Mouse (Mus musculus): ENCODE results near the gene Pola2.

Pola2 gene

DNA sequence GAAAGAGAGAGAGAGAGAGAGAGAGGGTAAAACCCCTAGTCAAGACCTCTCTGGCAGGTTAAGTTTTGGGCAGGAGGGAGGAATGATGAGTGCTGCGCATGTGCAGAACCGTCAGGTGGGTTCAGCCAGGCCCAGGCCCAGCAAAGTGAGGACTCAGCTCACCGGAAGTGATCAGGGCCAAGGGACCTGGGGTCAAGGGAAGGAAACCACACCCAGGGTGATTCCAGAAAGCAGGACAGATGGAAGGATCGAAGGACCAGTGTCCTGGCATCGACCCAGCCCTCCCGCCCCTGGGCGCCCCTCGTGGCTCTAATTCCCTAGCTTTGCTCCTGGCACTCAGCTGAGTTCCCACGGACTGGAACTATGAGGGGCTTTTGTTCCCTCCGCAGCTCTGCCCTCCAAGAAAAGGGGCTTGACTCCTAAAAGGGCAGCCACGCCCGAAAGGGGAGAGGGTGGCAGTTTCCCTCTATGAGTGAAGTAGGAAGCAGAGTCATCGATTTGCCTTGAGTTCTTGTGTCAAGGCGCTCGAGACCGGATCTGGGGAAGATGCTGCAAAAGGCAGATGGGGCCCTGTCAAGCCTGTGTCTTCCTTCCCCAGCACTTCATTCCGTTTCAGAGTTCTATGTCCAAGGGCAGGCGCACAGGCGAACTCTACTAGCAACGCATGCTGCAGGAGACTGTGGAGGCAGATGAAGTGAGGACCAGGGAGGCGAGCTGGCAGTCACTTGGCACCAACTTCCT lies 26.7 kb downstream of the Pola2 start:
- DNase-seq (ENCODE audit: low spot score) = no peak

DNA sequence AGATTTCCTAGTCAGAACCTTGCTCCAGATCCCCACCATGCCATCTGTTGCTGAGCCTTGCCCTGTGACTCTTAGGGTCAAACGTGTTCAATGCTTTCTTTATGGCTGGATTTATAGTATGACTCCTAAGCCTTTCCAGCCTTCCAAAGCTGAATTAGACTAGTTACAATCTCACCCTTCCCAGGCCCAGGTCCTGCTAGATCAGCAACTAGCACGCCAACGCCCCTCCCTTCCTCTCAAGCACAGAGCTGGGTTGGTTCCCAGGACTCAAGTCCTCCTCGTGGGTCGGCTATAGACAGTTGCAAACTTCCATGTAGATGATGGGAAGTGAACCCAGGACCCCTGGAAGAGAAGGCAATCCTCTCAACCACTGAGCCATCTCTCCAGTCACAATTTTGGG lies 28.3 kb downstream of the Pola2 start:
- no peak for DNase-seq (ENCODE audit: low spot score)

DNA sequence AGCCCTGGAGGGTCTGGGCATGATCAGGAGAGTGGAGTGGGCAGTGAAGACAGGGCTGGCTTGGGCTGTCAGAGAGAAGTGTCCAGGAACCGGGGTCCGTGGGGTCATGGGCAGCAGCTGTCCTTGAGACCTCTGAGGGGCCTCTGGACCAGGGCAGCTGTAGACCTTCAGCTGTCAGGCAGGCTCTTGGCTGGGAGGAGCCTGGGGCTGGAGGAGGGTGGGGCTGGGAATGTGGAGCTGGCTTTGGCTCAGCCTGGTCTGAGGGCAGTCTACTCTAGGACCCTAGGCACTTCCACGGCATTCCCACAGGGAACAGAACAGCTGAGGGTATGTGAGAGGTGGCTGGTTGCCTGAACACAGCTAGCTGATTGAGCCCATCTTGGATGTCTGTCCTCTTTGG lies 28.7 kb downstream of the Pola2 start:
- no peak for DNase-seq (ENCODE audit: low spot score)

DNA sequence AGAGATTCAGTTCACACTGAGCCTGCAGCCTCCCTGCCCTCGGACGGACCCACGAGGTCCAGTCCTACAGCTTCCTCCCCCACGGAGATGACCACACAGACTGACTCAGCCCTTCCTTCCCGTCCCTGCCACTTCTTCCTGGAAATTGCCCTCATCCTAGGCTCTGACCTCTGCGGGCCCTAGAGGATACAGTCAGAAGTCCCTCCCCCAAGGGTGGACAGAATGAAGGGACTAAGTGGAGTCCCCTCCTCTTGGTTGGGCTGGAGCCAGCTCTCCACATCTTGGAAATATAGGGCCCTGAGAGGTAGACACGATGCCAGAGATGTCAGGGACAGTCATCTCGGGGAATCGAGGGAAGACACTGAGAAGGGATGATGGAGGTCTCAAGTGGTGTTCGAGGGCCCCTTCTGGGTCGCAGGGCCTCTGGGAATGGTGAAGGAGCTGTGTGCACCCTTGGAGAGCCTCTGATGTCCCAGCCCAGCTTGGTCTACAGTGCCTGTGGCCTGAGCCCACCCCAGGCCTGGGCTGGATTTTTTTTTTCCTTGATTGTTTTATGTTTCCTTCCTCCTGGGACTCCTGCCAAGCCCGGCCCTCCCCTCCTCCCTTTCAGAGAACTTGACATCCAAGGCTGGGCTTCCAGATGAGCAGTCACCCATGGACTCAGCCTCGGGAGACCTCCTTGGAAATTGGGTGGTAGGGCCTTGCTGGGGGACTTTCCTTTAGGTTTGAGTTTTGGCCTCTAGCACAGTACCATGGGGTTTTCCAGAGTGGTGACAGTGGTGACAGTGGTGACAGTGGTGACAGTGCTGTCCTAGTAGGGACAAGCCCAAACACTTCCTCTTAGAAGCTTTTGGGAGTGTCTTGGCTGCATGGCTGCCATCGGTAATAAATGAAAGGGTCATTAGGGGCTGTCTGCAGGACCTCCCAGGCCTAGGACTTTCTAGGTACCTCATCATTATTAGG lies 34.1 kb downstream of the Pola2 start:
- peak; percentile 77 for DNase-seq (ENCODE audit: low spot score)

DNA sequence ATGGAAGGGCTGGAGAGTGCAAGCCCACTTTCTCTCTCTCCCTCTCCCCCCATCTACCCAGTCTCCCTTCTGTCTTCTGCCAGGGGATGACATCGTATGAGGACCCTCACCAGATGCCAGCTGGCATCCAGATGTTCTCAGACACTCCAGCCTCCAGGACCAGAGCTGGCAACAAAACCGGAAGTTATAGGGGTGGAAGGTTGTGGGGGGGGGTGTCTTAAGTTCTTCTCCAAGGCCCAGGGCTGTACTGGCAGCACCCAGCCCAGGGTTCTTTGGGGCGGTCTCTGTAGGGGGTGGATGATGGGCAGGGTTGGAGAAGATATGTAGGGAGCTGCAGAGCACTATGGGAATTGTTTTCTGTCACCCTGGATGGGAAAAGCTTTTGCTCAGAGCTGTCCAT lies 35.5 kb downstream of the Pola2 start:
- no peak for DNase-seq (ENCODE audit: low spot score)

DNA sequence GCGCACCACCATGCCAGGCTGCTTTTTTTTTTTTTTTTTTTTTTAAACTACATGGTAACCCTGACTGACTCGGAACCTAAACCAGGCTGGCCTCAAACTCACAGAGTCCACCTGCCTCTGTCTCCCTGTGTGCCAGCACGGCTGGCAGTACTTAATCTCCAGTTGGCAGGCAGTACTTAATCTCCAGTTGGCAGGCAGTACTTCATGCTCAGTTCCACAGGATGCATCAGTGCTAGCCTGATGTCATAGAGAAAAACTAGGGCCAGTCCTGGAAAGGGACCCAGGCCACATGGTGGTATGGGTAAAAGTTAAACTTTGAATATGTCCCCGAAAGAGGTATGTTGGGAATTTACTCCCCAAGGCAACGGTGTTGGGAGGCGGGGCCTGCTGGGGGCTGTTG lies 35.9 kb downstream of the Pola2 start:
- DNase-seq (ENCODE audit: low spot score) = no peak

DNA sequence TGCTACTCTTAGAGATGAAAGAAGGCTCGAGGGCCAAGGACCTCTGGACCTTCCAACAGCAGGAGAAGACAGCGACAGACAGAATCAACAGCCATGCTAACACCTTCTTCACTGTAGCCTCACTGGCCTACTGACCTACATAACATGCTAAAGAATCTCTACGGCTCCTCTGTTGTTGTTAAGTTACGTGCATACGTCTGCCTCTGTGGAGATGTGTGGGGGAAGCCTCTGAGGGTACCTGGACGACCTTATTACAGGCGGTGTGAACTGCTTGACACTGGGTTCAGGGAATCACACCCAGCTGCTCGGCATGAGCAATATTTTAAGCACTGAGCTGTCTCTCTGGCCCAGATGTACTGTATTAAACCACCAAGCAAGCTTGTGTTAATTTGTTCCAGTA lies 36.5 kb downstream of the Pola2 start:
- DNase-seq (ENCODE audit: low spot score) = no peak

DNA sequence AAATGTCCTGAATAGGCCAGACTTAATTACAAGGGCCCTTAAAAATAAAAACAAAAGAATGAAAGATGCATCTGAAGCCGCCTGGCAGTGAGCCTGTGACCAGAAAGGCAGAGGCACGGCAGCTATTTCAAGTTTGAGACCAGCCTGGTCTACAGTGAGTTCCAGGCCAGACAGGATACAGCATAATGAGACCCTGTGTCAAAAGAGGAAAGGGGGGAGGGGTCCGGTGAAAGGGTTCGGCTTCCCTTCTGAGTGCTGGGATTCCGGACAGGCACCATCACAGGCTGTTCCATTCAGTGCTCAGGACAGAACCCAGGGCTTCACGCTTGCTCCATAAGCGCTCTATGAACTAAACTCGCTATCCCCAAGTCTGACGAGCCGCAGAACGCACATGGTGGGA lies 37.0 kb downstream of the Pola2 start:
- DNase-seq (ENCODE audit: low spot score) = no peak

DNA sequence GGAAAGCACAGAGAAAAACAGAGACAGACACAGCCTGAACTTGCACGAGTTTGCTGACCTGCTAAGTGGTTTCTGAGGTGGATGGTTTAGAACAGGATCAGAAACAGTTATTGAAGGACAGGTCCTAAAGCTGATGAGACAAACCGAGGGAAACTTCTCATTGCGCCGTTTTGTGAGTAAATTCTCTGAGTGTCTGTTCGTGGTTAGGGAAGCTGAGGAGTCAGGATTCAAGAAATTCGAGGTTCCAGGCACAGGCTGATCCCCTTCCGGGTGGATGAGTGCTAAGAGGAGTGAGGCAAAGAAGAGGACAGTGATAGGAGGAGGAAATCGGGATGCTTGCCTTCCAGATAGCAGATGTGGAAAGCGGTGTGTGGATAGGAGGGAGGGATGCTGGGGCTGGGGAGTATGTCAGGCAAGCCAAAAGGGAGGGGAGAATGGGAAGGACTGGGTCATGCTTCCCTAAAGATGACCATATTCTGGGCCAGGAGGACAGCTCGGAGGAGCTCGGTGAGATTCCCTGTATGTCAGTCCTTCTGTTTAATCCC lies 38.6 kb downstream of the Pola2 start:
- DNase-seq (ENCODE audit: low spot score) = no peak

DNA sequence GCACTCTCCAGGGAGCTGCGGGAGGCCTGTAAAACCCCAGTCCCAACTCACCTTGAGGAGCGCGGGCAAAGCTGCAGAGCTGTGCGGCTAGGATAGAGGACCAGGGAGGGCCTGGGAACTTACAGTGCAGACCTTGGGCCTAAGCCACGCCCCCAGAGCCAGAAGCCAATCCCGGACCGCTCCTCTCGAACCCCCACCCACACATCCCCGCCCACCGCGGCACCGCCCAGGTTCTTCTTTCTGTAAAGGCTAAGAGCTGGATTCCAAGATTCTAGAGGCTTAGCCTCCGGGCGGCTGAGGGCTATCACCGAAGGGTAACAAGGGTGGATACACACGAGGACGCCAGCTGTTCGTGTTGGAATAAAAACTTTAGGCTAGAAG lies 39.3 kb downstream of the Pola2 start, which contains the start of gene Cdc42ep2:
Cdc42ep2 (minus strand) TSS at position 104 of the 381 bp plus-strand sequence.
- peak; percentile 97 for DNase-seq (ENCODE audit: low spot score)

DNA sequence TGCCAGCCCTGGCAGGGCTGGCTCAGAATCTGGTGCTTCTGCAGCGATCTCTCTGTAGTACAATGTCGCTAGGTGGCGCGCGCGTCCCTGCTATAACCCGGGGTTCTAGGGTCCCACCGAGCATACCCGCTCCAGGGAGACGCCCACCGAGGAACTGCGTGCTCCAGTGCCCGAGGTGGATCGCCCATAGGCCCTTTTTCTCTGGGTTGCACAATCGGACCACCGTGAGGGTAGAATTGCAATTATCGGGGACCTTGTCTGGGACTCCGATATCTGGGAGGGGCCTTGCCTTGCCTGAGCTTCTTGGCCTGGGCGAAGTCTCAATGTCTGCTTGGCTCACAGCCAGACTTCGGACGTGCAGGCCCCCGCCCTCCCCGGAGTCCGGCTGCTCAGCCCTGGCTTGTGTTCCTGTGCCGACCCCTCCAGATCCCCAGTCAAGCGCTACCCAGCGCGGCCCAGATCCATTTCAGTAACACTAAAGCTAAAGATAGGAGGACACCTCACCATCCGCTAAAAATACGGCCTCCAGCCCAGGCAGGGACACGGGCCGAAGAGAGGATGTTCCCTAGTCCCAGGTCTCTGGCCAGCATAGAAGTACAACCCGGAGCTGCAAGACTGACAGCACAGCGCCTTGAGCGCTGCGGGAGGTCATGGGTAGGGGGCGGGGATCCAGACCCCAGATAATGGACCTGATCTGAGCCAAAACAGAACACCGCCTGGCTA lies 39.9 kb downstream of the Pola2 start:
- peak; percentile 91 for DNase-seq (ENCODE audit: low spot score)

DNA sequence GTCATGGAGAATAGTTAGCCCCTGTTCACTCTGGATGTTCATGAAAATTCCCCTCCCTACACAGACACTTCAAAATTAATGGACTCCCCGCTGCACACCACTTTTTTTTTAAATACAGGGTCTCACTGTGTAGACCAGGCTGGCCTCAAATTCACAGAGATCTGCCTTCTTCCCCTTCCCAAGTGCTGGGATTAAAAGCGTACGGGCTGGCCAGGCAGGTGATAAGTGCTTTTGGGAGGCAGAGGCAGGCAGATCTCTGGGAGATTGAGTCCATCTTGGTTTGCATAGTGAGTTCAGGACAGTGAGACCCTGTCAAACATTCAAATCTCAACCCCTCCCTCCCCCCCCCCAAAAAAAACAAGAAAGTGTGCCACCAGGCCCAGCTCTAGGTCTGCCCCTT lies 41.0 kb downstream of the Pola2 start:
- DNase-seq (ENCODE audit: low spot score) = no peak

DNA sequence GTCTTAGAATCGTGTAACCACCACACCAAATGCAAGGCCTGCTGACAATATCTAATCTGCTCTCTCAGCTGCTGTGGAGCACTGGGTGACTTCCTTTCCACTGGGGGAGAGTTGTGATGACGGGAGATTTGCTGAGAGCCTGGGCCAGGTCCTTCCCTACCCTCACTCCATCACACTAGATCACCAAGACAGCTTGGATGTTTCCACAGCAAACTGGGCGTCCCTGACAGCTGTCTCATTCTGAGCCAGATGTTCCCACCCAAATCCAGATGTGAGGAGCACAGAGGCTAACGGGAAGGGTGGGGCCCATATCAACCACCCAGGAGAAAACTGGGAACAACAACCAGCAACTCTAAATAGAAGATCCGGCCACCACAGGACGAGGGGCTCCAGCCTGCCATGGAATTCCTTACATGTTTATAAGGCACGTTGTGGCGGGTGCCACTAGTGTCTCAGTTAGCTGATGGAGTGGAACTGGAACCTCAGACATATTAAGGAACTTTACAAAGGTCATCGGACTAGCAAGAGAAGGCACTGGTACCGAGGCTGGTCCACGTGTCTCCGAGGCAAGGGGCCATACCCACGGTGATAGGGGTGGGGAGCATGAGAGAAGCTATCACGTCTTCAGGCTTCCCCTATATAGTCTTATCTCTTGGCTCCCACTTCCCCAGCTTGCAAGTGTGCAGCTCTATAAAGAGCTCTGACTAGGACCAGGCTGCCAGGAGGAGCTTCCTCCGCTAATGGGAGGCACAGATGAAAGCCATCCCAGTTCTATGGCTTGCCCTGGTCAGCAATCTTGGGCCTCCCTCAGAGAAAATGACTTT lies 41.7 kb downstream of the Pola2 start:
- DNase-seq (ENCODE audit: low spot score) = no peak

DNA sequence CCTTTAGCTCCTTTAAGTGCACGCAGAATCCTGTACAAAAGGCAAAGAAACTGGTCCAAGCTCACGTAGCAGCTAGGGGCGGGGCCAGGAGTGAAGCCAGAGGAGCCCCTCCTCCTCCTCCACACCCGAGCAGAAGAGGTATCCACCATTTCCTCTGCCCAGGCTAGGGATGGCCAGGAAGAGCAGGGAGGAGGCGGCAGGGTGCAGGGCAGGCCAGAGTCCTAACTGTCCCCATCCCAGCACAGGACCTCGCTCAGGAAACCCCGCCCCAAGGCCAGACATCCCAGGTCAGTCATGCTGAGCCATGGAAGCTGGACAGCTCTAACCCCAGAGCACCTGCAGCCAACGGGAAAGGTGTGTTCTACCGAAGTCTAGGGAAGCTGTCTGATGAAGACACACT lies 42.3 kb downstream of the Pola2 start:
- DNase-seq (ENCODE audit: low spot score) = no peak

DNA sequence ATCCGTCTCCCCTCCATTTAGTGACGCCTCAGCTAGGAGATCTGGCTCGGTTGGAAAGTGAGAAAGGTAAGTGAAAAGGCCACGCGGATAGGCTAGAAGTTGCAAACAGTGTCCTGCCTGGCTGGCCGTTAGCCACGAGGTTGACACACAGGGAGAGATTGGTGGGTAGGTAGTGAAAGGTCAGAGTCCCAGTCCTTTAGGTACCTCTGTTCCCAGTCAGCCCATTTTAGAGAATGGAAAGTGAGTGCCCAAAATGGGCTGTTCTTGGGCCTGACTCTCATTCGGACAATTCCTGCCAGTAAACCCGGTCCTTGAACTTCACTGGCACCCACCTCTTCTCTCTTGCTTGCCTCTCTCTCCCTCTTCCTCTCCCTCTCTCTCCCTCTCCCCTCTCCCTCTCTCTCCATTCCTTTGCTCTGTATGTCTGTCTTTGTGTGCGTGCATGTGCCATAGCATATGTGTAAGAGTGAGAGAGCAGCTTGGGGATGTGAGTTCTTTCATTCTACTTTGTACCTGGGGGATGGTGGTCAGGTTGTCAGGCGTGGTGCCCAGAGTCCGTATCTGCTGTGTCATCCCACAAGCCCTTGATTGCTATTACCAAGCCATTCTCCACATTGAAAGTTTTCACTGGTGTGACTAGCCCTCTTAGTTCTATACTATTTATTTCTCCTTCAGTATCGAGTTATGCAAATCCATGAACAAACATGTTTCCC lies 50.8 kb downstream of the Pola2 start, which contains the start of gene Dpf2:
Dpf2 (minus strand) TSS at position 4 of the 713 bp plus-strand sequence.
- no peak for DNase-seq (ENCODE audit: low spot score)

DNA sequence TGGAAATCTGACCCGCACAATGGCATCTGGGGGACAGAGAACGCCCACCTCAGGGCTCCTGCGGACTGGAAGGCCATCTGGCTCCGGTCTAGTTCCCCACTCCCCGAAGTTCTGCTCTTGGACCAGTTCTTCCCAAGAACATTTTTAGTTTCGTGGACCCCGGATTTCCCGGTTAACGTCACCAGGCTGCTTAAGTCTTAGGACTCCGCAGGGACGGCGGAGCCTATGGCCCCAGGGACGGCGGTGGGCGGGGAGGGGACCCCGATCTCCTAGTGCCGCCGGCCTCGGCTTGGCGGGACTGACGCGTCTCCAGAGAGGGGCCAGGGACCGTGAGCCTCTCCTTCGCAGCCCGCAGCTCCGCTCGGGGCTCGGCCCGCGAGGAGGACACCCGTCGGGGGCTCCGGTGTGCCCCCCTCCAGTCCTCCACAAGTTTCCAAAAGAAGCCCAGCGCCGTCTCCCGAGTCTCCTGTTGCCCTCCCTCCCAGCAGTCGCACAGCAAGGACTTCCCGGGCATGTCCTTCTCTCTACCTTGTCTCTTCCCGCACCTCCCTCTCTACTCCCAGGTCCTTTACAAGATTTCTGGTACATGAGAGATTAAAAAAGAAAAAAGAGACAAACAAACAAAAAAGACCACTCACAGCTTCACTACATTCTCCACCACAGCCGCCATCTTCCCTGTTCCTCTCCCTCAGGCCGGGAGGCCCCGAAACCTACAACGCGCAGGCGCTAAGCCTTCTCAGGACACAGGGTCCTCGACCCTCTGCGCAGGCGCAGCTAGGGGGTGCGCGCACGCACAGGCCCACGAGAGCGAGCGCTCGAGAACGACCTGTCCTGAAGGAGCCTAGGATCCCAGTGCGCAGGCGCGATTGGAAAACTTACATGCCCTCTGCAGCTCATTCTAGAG lies 51.6 kb downstream of the Pola2 start:
- DNase-seq (ENCODE audit: low spot score) = peak; percentile 99

DNA sequence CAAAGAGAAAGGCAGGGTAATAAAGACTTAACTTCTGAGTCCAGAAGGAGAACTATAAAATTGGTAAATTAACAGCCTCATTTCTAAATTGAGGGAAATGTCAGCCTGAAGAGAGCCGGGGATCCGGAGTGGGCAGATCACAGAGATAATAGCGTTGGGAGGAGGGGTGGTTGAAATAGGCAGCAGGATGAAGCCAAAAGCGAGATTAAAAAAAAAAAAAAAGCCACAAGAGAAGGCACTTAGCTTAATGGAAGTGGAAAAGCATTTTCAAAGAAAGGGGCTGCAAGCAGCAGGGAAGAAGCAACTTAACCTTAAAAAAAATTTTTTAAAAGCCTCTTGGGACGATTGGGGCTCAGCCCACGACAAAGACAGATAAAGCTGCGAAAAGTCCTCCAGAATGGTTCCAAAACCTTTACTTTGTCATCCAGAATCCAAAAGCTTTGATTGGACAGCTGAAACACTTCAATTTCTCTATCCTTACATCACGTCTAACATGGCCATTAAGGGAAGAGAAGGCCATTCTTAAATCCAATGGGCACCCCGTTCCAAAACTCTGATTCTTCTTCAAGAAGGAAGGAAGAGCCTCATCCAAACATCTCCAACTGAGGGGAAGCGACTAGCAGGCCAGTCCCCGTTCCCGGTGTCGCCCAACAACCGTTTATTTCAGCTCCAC lies 52.4 kb downstream of the Pola2 start:
- DNase-seq (ENCODE audit: low spot score) = no peak

DNA sequence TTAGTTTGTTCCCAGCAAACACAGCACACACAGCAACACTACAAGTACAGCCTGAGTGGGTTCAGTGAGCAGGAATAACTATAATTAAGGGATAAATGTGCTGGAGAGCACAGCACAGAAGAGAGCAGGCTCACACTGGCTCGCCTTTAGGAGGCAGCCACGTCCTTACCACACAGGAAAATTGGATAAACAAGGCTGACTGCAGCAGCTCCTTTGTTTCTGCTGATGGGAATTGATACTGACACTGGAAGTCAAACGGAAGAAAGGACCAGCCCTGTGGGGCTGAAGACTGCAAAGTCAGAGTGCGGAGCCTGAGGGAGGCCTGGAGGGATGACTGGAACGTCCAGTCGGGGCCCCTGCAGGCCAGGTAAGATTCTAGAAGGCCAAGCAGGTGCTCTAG lies 53.8 kb downstream of the Pola2 start:
- no peak for DNase-seq (ENCODE audit: low spot score)

DNA sequence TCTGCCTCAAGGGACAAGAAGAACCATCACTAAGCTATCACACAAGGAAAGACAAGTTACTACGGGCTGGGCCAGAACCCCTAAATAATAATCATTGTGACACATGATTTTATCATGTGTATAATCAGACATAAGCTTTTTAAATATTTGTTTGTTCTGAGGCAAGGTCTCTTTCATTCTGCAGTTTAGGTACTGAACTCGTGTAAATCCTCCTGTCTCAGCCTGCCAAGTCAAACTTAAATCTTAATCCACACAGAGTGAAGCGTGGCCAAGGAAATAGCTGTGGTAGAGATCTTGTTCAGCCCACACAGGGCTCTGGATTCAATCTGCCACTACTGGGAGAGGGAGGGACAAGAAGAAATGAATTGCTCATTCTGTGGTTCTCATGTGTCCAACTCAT lies 56.7 kb downstream of the Pola2 start:
- DNase-seq (ENCODE audit: low spot score) = no peak

Measured in lung, postnatal 25 days (tissue).